Mouse (Mus musculus): Measurements from ENCODE around the gene Lonrf3. TPM values are rescaled to one million over a fixed set of nuclear protein-coding genes. Genes with fewer than 3 reads are reported as not detected.

Lonrf3 gene
- polyA plus RNA-seq, 1 experiment: 0.13 TPM

DNA sequence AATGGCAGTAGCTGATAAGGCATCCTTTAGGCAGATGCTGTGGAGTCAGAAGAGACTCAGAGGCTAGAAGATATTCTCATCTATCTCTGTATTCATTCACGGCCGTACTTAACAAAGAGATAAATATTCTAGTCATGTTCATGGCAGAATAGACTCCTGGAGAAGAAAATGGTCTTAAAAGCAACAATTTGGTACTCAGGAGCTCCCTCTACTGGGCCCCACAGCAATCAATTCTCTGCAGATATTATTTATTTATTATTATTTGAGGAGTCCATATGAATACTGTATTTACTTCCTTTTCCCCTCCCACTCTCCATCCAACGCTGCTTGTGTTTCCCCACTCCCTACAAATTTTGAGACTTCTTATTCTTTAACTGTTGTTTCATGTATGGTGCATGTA lies 24.3 kb downstream of the Lonrf3 start:
- H3K4me3 ChIP-seq (ENCODE audit: extremely low read depth, insufficient read depth, insufficient read length): no peak overlapping the region
- TF ChIP-seq POLR2A (IDR thresholded peaks at IDR 0.05; ENCODE audit: low read depth, low read length): no peak
- TF ChIP-seq CTCF (IDR thresholded peaks at IDR 0.05; ENCODE audit: extremely low read depth, insufficient read depth, insufficient read length, insufficient replicate concordance): no peak
- no peaks in the 10 kb centered on the region for H3K36me3 ChIP-seq (ENCODE audit: control insufficient read depth, insufficient read depth, low read length)
- no peak overlapping the region for H3K27ac ChIP-seq (ENCODE audit: insufficient read depth, low read length)
- WGBS: 64% methylated on average over 3 of the region's 3 CpGs
- no peaks in the 10 kb centered on the region for H3K4me1 ChIP-seq (ENCODE audit: control insufficient read depth, insufficient read depth, insufficient read length)
- no peaks in the 10 kb centered on the region for H3K27me3 ChIP-seq (ENCODE audit: control insufficient read depth, insufficient read depth, low read length)
- no peak for DNase-seq (ENCODE audit: low read depth in 1 of 2, low spot score in 2 of 2)

DNA sequence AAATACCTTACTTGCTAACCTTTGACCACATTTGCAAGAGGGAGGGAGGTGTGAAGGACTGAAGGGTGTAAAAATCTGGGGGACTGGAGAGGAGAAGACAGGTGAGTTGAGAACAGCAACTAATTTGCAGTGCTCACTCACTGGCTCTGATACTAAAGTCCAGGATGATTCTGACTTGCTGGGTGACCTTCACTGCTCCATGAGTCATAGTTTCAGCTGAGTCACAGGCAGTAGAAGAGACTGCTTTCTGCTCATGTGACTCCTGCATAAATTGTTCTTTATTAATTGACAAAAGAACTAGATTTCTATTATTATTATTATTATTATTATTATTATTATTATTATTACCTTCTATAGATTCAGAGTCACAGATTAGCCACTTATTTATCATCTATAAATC lies 57.2 kb downstream of the Lonrf3 start:
- no peaks in the 10 kb centered on the region for H3K27me3 ChIP-seq (ENCODE audit: control insufficient read depth, insufficient read depth, low read length)
- no peak overlapping the region for H3K27ac ChIP-seq (ENCODE audit: insufficient read depth, low read length)
- H3K36me3 ChIP-seq (ENCODE audit: control insufficient read depth, insufficient read depth, low read length): no peaks in the 10 kb centered on the region
- no peak for DNase-seq (ENCODE audit: low read depth in 1 of 2, low spot score in 2 of 2)
- no peak for TF ChIP-seq POLR2A (IDR thresholded peaks at IDR 0.05; ENCODE audit: low read depth, low read length)
- H3K4me3 ChIP-seq (ENCODE audit: extremely low read depth, insufficient read depth, insufficient read length): no peak overlapping the region
- H3K4me1 ChIP-seq (ENCODE audit: control insufficient read depth, insufficient read depth, insufficient read length): no peaks in the 10 kb centered on the region

DNA sequence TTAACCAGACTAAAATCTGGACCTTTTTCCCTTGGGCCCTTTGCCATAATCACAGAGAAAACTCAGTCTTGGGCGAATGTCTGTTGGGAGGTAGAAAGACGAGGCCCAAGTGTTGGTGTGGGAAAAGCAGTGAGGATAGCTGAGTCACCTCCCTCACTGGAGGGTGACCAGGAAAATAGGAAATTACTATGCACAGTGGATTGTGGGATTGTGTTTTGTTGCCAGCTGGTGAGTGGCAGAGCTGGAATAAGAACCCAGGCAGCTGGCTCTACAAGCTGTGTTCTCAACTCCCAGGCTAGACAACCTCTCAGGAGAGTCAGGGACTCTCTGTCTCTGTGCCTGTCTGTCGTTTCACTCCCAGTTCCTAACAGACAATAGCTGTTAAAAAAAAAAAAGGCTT lies 61.8 kb downstream of the Lonrf3 start:
- TF ChIP-seq CTCF (IDR thresholded peaks at IDR 0.05; ENCODE audit: extremely low read depth, insufficient read depth, insufficient read length, insufficient replicate concordance) (no peak), POLR2A (IDR thresholded peaks at IDR 0.05; ENCODE audit: low read depth, low read length) (no peak)
- no peaks in the 10 kb centered on the region for H3K36me3 ChIP-seq (ENCODE audit: control insufficient read depth, insufficient read depth, low read length)
- no peak for DNase-seq (ENCODE audit: low read depth in 1 of 2, low spot score in 2 of 2)
- no peaks in the 10 kb centered on the region for H3K27me3 ChIP-seq (ENCODE audit: control insufficient read depth, insufficient read depth, low read length)
- no peak overlapping the region for H3K27ac ChIP-seq (ENCODE audit: insufficient read depth, low read length)
- H3K4me3 ChIP-seq (ENCODE audit: extremely low read depth, insufficient read depth, insufficient read length): no peak overlapping the region
- H3K4me1 ChIP-seq (ENCODE audit: control insufficient read depth, insufficient read depth, insufficient read length): no peaks in the 10 kb centered on the region
- WGBS: 66% methylated on average over 3 of the region's 3 CpGs

DNA sequence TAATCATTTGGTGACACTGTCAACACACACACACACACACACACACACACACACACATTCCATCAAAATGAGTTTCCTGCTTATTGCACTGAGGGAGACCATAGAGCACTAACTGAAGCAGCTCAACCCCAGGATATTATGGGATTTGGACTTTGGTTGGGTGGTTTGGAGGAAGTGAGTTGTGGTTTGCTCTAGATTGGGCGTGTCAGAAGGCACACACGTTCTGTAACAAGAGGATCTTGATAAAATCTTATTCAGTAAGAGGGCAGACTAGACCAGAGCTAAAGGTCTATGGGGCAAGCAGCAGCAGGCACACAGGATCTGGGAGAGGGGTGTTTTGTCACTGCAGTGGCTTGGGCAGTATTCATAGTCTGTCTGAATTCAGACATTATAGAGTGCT lies 62.4 kb downstream of the Lonrf3 start:
- no peaks in the 10 kb centered on the region for H3K36me3 ChIP-seq (ENCODE audit: control insufficient read depth, insufficient read depth, low read length)
- no peak overlapping the region for H3K4me3 ChIP-seq (ENCODE audit: extremely low read depth, insufficient read depth, insufficient read length)
- no peak overlapping the region for H3K27ac ChIP-seq (ENCODE audit: insufficient read depth, low read length)
- 16% methylated on average over 2 of the region's 2 CpGs for WGBS
- no peaks in the 10 kb centered on the region for H3K4me1 ChIP-seq (ENCODE audit: control insufficient read depth, insufficient read depth, insufficient read length)
- no peak for TF ChIP-seq POLR2A (IDR thresholded peaks at IDR 0.05; ENCODE audit: low read depth, low read length)
- TF ChIP-seq CTCF (IDR thresholded peaks at IDR 0.05; ENCODE audit: extremely low read depth, insufficient read depth, insufficient read length, insufficient replicate concordance): no peak
- no peaks in the 10 kb centered on the region for H3K27me3 ChIP-seq (ENCODE audit: control insufficient read depth, insufficient read depth, low read length)
- DNase-seq (ENCODE audit: low read depth in 1 of 2, low spot score in 2 of 2): no peak

DNA sequence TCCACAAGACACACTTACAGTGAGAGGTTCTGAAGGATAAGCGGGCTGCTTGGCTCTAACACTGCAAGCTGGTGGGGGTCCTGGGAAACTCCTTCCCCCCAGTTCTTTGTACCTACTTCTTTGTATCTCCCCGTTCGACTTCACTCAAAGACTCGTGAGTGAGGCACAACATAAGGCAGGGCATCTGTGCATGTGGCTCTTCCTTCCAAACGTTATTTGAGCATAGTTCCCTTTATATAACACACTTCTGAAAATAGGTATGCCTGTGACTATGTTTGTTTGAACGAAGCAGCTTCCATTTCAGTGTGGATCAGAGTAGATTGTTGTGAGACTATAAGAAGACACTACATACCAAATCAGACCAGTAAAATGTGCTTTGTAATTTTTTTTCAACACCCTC lies 64.5 kb downstream of the Lonrf3 start:
- Histone ChIP-seq H3K4me1 (ENCODE audit: control insufficient read depth, insufficient read depth, insufficient read length) (no peaks in the 10 kb centered on the region), H3K27me3 (ENCODE audit: control insufficient read depth, insufficient read depth, low read length) (no peaks in the 10 kb centered on the region), H3K36me3 (ENCODE audit: control insufficient read depth, insufficient read depth, low read length) (no peaks in the 10 kb centered on the region), H3K27ac (ENCODE audit: insufficient read depth, low read length) (no peak overlapping the region), H3K4me3 (ENCODE audit: extremely low read depth, insufficient read depth, insufficient read length) (no peak overlapping the region)
- no peak for TF ChIP-seq POLR2A (IDR thresholded peaks at IDR 0.05; ENCODE audit: low read depth, low read length)
- no peak for TF ChIP-seq CTCF (IDR thresholded peaks at IDR 0.05; ENCODE audit: extremely low read depth, insufficient read depth, insufficient read length, insufficient replicate concordance)
- 51% methylated on average over 6 of the region's 6 CpGs for WGBS
- no peak for DNase-seq (ENCODE audit: low read depth in 1 of 2, low spot score in 2 of 2)

DNA sequence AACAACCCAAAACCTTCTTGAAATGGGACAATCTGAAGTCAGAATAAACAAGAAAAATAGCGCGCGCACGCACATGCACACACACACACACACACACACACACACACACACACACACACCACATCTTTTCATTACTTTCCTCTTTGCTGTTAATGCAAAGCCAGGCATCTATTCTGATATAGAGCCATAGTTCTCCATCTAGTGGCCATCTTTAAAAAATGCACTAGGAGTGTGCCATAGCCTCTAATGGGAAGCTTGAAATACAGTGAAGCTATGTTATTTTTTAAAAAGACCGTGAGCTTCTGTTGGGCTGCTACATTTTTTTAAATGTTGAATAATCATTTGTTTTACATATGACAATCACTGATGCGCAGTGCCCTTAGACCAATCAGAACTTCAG lies 65.1 kb downstream of the Lonrf3 start:
- no peaks in the 10 kb centered on the region for H3K27me3 ChIP-seq (ENCODE audit: control insufficient read depth, insufficient read depth, low read length)
- no peaks in the 10 kb centered on the region for H3K36me3 ChIP-seq (ENCODE audit: control insufficient read depth, insufficient read depth, low read length)
- H3K4me1 ChIP-seq (ENCODE audit: control insufficient read depth, insufficient read depth, insufficient read length): no peaks in the 10 kb centered on the region
- no peak overlapping the region for H3K4me3 ChIP-seq (ENCODE audit: extremely low read depth, insufficient read depth, insufficient read length)
- DNase-seq (ENCODE audit: low read depth in 1 of 2, low spot score in 2 of 2): no peak
- 60% methylated on average over 6 of the region's 6 CpGs for WGBS
- no peak for TF ChIP-seq CTCF (IDR thresholded peaks at IDR 0.05; ENCODE audit: extremely low read depth, insufficient read depth, insufficient read length, insufficient replicate concordance)
- TF ChIP-seq POLR2A (IDR thresholded peaks at IDR 0.05; ENCODE audit: low read depth, low read length): no peak
- H3K27ac ChIP-seq (ENCODE audit: insufficient read depth, low read length): no peak overlapping the region

DNA sequence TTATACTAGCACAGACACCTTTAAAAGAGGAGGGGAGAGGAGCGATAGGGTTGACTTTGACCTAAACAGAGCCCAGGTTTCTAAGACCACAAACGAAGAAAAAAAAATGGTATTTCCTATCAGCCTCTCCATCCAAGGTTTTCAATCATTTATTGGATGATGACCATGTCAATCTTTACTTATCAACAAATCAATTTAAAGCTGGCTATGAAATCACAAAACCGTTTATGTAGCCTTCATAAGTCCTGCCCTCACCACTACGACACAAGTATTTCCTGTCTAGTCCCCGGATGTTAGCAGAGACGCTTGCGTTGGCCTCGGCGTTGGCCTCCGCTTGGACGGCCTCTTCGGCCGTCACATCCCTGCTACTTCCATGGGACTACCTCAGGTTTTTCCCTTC lies 72.8 kb downstream of the Lonrf3 start, which contains the start of gene Gm6268:
TSS of gene Gm6268 (plus strand) at position 301 of the 400 bp plus-strand sequence.
- no peak within 1 kb of the TSS for H3K4me3 ChIP-seq (ENCODE audit: extremely low read depth, insufficient read depth, insufficient read length)
- WGBS: 89% methylated on average over 13 of the region's 13 CpGs

More for the DNA sequence above, 72.8 kb downstream of the Lonrf3 start, which contains the start of gene Gm6268:
- Histone ChIP-seq H3K27ac (ENCODE audit: insufficient read depth, low read length) (no peak within 1 kb of the TSS), H3K4me1 (ENCODE audit: control insufficient read depth, insufficient read depth, insufficient read length) (no peaks in the 10 kb centered on the region), H3K36me3 (ENCODE audit: control insufficient read depth, insufficient read depth, low read length) (no peaks in the 10 kb centered on the region), H3K27me3 (ENCODE audit: control insufficient read depth, insufficient read depth, low read length) (no peaks in the 10 kb centered on the region)
- TF ChIP-seq POLR2A (IDR thresholded peaks at IDR 0.05; ENCODE audit: low read depth, low read length) (no peak), CTCF (IDR thresholded peaks at IDR 0.05; ENCODE audit: extremely low read depth, insufficient read depth, insufficient read length, insufficient replicate concordance) (no peak)
- no peak for DNase-seq (ENCODE audit: low read depth in 1 of 2, low spot score in 2 of 2)
